Mouse (Mus musculus): Measurements from ENCODE around the gene Cdk5r1.

- TF ChIP-seq CTCF (IDR thresholded peaks at IDR 0.05; ENCODE audit: low read depth) (no peak), EP300 (optimal IDR thresholded peaks at IDR 0.05) (no peak)
Observed at GRCm38 (mm10) chr11:80515346-80515745, 38.5 kb downstream of the Cdk5r1 start.
